Mouse (Mus musculus) embryonic facial prominence, embryonic 12.5 days (tissue): ENCODE measurements around the gene Gclc. TPM values are rescaled to one million over a fixed set of nuclear protein-coding genes. Genes with fewer than 3 reads are reported as not detected.

Experiments
- ATAC-seq: fragments of 200-750 bp; cut with Nextera tagmentation; 2 replicates; pipeline ENCODE4 v1.8.0; 2017; ENCODE audit not compliant: insufficient number of reproducible peaks, insufficient read depth, low FRiP score, low TSS enrichment
- H3K27ac ChIP-seq: fragments of 300-500 bp; sonication (generic); 2 replicates; pipeline ENCODE4 v1.5.1; 2016; ENCODE audit warnings: mild to moderate bottlenecking
- H3K27me3 ChIP-seq: fragments of 300-500 bp; sonication (generic); 2 replicates; pipeline ENCODE4 v1.6.1; 2016; ENCODE audit warnings: mild to moderate bottlenecking, moderate library complexity
- H3K36me3 ChIP-seq: fragments of 300-500 bp; sonication (generic); 2 replicates; pipeline ENCODE4 v1.6.1; 2016; ENCODE audit warnings: mild to moderate bottlenecking
- H3K4me1 ChIP-seq: fragments of 300-500 bp; sonication (generic); 2 replicates; pipeline ENCODE4 v1.6.1; 2016
- H3K4me2 ChIP-seq: fragments of 300-500 bp; sonication (generic); replicated peaks from 2 replicates; pipeline ENCODE4 v1.6.1; 2016; ENCODE audit warnings: mild to moderate bottlenecking, moderate library complexity
- H3K4me3 ChIP-seq: fragments of 300-500 bp; sonication (generic); 2 replicates; pipeline ENCODE4 v1.5.1; 2016; ENCODE audit warnings: mild to moderate bottlenecking
- H3K9ac ChIP-seq: fragments of 300-500 bp; sonication (generic); 2 replicates; pipeline ENCODE4 v1.6.1; 2016; ENCODE audit warnings: mild to moderate bottlenecking, moderate library complexity
- H3K9me3 ChIP-seq: fragments of 300-500 bp; sonication (generic); 2 replicates; pipeline ENCODE4 v1.6.1; 2016; ENCODE audit warnings: mild to moderate bottlenecking, moderate library complexity
- WGBS: fragments of 180-500 bp; shearing (Covaris S2); methylation state at CpG from one replicate; pipeline ENCODE4 v1.1.7; 2016; 5-methylcytosine and 5-hydroxymethylcytosine counted together
- polyA plus RNA-seq: library from polyadenylated mRNA; unstranded; fragments of >200 nt; fragmentation: Nextera tagmentation; extraction: Ambion mirVana; gene quantifications from 2 replicates; pipeline ENCODE4 v1.2.1, GENCODE M21; 2016

Gene Gclc
- polyA plus RNA-seq: 18.0 and 18.3 TPM in 2 replicates

- Histone ChIP-seq H3K36me3 (no peaks in the 10 kb centered on the region), H3K27me3 (no peaks in the 10 kb centered on the region), H3K9ac (peak within 1 kb of the TSS; percentile 78), H3K27ac (peak within 1 kb of the TSS; percentile 51), H3K4me3 (peak within 1 kb of the TSS; percentile 64), H3K4me1 (peaks cover 10% of the 10 kb centered on the region), H3K4me2 (peak within 1 kb of the TSS; percentile 61), H3K9me3 (no peaks in the 10 kb centered on the region)
- 12% methylated on average over 38 of the region's 54 CpGs for WGBS
- ATAC-seq: peak; percentile 81
Observed at GRCm38 (mm10) chr9:77753853-77754727, at the start of gene Gclc. Gclc (plus strand) TSS chr9:77754535.

DNA sequence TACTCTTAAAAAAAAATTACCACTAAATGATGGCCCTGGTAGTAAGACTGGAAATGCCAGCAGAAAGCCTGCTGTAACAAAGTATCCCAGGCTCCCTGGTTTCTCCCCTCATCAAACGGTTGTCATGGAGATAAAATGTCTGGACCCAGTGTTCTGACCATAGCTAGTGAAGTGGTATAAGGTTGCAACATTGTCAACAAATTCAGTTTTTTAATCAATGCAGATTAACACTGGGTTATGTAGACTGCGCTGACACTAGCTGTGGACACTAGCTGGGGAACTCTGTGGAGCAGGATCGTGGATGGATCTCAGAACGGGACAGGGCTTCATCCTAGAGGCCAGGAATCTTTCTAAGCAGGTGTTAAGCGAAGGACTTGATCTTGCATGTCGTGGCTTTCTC lies 47.8 kb upstream of the Gclc start:
- no peak for ATAC-seq
- Histone ChIP-seq H3K36me3 (no peaks in the 10 kb centered on the region), H3K9ac (no peak overlapping the region), H3K27ac (no peak overlapping the region), H3K4me3 (no peak overlapping the region), H3K4me2 (no peak overlapping the region), H3K4me1 (no peaks in the 10 kb centered on the region), H3K9me3 (no peaks in the 10 kb centered on the region), H3K27me3 (no peaks in the 10 kb centered on the region)
- WGBS: 79% methylated on average over 6 of the region's 6 CpGs

- H3K9me3 ChIP-seq: no peaks in the 10 kb centered on the region
- no peak overlapping the region for H3K4me2 ChIP-seq
- H3K27ac ChIP-seq: no peak overlapping the region
- H3K9ac ChIP-seq: no peak overlapping the region
- no peak overlapping the region for H3K4me3 ChIP-seq
- ATAC-seq: no peak
- no peaks in the 10 kb centered on the region for H3K36me3 ChIP-seq
- no peaks in the 10 kb centered on the region for H3K27me3 ChIP-seq
- WGBS: 72% methylated on average over 9 of the region's 9 CpGs
- no peaks in the 10 kb centered on the region for H3K4me1 ChIP-seq
Observed at GRCm38 (mm10) chr9:77707433-77708139, 46.7 kb upstream of the Gclc start.

DNA sequence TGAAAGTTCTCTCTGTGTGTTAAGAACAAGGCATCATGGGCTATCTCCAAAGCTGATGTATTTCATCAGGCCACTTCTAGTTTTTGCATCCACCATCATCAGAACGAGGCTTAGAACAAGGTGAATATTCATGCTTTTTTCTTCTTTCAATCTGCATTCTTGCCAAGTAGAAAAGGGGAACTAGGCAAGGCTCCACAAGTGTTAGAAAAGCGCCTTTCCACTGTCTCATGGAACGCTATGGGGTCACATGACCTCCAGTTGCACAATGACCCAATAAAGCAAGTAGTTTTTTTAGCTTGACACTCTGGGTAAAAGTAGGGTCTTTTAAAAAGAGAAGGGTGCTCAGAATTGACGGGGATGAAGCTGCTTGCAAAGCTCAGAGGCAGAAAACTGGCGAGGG lies 45.4 kb upstream of the Gclc start:
- WGBS: 72% methylated on average over 5 of the region's 5 CpGs
- Histone ChIP-seq H3K4me3 (no peak overlapping the region), H3K9me3 (no peaks in the 10 kb centered on the region), H3K36me3 (no peaks in the 10 kb centered on the region), H3K4me2 (no peak overlapping the region), H3K9ac (no peak overlapping the region), H3K27me3 (no peaks in the 10 kb centered on the region), H3K4me1 (no peaks in the 10 kb centered on the region), H3K27ac (no peak overlapping the region)
- no peak for ATAC-seq

DNA sequence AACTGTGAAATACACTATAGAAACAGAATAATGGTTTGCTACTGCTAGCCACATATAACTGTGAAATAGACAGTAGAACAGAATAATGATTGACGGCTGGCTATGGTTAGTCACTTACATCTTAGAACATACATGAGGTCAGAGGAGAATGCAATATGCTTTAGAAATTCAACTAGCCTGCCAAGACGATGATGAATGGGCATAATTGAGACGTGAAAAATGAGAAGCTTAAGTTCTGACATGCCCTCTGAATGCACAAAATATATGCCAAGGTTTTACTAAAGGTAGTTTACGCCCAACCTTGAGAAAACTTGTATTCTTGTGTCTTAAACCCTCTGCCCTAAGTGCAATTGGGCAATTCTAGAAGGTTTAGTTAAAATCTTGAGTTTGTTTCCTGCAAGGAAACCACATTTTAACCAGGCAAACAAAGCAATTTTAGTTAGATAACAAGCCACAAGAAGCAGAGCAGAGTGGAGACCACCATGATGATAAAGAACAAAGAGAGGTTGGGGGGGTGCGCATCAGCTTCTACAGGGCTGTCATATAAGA lies 43.2 kb upstream of the Gclc start:
- no peaks in the 10 kb centered on the region for H3K27me3 ChIP-seq
- no peak overlapping the region for H3K4me3 ChIP-seq
- no peak overlapping the region for H3K9ac ChIP-seq
- H3K9me3 ChIP-seq: no peaks in the 10 kb centered on the region
- ATAC-seq: no peak
- no peaks in the 10 kb centered on the region for H3K36me3 ChIP-seq
- H3K27ac ChIP-seq: no peak overlapping the region
- WGBS: 81% methylated on average over 5 of the region's 5 CpGs
- H3K4me1 ChIP-seq: no peaks in the 10 kb centered on the region
- no peak overlapping the region for H3K4me2 ChIP-seq

GRCm38 (mm10) chr9:77712816-77713215 lies 41.5 kb upstream of the Gclc start:
- Histone ChIP-seq H3K4me3 (no peak overlapping the region), H3K4me2 (no peak overlapping the region), H3K9me3 (no peaks in the 10 kb centered on the region), H3K27ac (no peak overlapping the region), H3K4me1 (no peaks in the 10 kb centered on the region), H3K9ac (no peak overlapping the region), H3K27me3 (no peaks in the 10 kb centered on the region), H3K36me3 (no peaks in the 10 kb centered on the region)
- ATAC-seq: no peak
- WGBS: 51% methylated on average over 3 of the region's 3 CpGs

GRCm38 (mm10) chr9:77713301-77713700 lies 41.0 kb upstream of the Gclc start:
- Histone ChIP-seq H3K9me3 (no peaks in the 10 kb centered on the region), H3K4me1 (no peaks in the 10 kb centered on the region)
- ATAC-seq: no peak

GRCm38 (mm10) chr9:77715262-77715661 lies 39.1 kb upstream of the Gclc start:
- WGBS: 90% methylated on average over 2 of the region's 2 CpGs
- Histone ChIP-seq H3K36me3 (no peaks in the 10 kb centered on the region), H3K27ac (no peak overlapping the region), H3K9ac (no peak overlapping the region), H3K27me3 (no peaks in the 10 kb centered on the region), H3K4me3 (no peak overlapping the region), H3K4me2 (no peak overlapping the region), H3K4me1 (no peaks in the 10 kb centered on the region), H3K9me3 (no peaks in the 10 kb centered on the region)
- no peak for ATAC-seq

More at GRCm38 (mm10) chr9:77713301-77713700, 41.0 kb upstream of the Gclc start:
- Histone ChIP-seq H3K9ac (no peak overlapping the region), H3K27ac (no peak overlapping the region), H3K4me3 (no peak overlapping the region), H3K27me3 (no peaks in the 10 kb centered on the region), H3K36me3 (no peaks in the 10 kb centered on the region), H3K4me2 (no peak overlapping the region)
- WGBS: 80% methylated on average over 5 of the region's 5 CpGs

DNA sequence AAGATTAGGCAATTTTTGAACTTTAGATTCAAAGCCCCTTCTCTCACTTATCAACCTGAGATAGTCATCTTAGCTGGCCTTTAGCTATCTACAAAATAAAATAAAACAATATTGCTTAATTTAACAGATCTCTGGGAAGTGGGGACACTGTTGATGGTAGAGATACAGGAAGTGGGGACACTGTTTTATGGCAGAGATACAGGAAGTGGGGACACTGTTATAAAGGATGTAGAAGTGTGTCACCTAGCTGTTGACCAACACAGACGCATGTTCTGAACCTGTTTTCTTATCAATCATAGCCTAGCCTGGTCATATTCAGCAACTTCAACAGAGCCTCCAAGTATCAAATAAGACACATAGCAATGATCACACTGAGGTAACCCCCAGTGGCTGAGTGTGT lies 38.3 kb upstream of the Gclc start:
- H3K9ac ChIP-seq: no peak overlapping the region
- H3K36me3 ChIP-seq: no peaks in the 10 kb centered on the region
- ATAC-seq: no peak
- no peak overlapping the region for H3K27ac ChIP-seq
- 86% methylated on average over 1 of the region's 1 CpGs for WGBS
- H3K9me3 ChIP-seq: no peaks in the 10 kb centered on the region
- H3K4me2 ChIP-seq: no peak overlapping the region
- no peaks in the 10 kb centered on the region for H3K4me1 ChIP-seq
- H3K4me3 ChIP-seq: no peak overlapping the region
- no peaks in the 10 kb centered on the region for H3K27me3 ChIP-seq

DNA sequence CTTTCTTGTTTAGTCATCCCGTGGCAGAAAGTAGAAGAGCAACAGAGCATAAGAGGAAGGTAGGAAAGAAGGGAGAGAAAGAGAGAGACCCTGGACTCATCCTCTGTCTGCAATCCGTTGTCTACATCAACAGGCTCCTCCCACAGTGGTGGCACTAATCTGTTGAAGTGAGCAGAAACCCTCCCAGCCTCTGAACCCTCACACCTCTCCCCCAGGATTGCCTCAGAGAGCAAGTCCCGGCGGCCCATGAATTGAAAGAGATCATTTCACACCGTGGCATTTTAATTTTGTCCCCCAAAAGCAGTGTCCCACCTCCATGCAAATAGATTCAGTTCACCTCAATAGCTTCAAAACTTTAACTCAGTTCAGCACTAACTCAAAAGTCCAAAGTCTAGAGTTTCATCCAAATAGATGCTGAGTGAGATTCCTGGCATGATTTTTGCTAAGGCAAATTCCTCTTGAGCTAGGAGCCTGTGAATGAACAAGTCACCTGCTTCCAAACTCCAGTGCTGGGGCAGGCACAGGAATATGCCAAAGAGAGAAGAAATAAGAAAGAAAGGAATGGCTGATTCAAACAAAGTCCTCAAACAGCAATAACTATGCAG lies 36.4 kb upstream of the Gclc start:
- no peaks in the 10 kb centered on the region for H3K36me3 ChIP-seq
- WGBS: 66% methylated on average over 5 of the region's 5 CpGs
- H3K4me1 ChIP-seq: no peaks in the 10 kb centered on the region
- H3K9ac ChIP-seq: no peak overlapping the region
- H3K27ac ChIP-seq: no peak overlapping the region
- no peak for ATAC-seq
- no peaks in the 10 kb centered on the region for H3K27me3 ChIP-seq
- no peak overlapping the region for H3K4me2 ChIP-seq
- no peaks in the 10 kb centered on the region for H3K9me3 ChIP-seq
- H3K4me3 ChIP-seq: no peak overlapping the region

GRCm38 (mm10) chr9:77718816-77719411 lies 35.4 kb upstream of the Gclc start:
- no peak overlapping the region for H3K4me2 ChIP-seq
- H3K36me3 ChIP-seq: no peaks in the 10 kb centered on the region
- no peak overlapping the region for H3K27ac ChIP-seq
- H3K9me3 ChIP-seq: no peaks in the 10 kb centered on the region
- no peaks in the 10 kb centered on the region for H3K4me1 ChIP-seq
- no peak overlapping the region for H3K4me3 ChIP-seq
- 82% methylated on average over 8 of the region's 8 CpGs for WGBS
- ATAC-seq: no peak
- H3K9ac ChIP-seq: no peak overlapping the region
- no peaks in the 10 kb centered on the region for H3K27me3 ChIP-seq
